Mouse (Mus musculus) neural tube, embryonic 10.5 days (tissue): Measurements from ENCODE around the gene Eif4b.

Experiments used
- DNase-seq: peaks from one replicate; pipeline ENCODE4 v3.0.0-alpha.2; 2017; ENCODE audit warnings: low spot score; ENCODE audit errors: extremely low spot score

Gene Eif4b

DNA sequence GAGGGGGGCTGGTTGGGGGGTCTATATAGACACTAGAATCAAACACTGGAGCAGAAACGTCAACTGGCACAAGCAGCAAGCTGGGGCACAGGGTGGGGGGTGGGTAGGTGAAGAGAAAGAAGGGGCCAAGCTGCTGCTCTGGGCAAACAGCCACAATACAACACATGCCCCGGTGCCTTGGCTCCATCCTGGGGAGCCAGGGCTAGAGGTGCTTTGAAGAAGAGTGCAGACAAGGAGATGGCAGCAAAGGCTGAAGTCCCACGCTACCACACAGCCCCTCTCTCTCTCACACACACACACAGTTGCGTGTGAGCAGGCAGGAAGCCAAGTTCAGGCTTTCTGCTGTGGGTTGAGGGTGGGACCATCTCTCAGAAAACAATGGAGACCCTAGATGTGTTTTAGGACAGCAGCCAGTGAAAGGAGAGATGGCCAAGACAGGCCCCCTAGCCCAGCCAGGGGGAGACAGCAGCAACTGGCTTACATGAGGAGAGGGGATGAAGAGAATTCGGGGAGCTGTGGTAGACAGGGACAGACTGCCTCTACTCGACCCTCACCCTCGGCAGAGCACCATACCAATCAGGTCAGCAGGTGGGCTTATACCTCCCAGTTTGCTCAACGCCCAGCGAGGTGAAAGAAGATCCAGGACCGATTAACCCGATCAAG lies 43.3 kb downstream of the Eif4b start:
- DNase-seq, result no peak

DNA sequence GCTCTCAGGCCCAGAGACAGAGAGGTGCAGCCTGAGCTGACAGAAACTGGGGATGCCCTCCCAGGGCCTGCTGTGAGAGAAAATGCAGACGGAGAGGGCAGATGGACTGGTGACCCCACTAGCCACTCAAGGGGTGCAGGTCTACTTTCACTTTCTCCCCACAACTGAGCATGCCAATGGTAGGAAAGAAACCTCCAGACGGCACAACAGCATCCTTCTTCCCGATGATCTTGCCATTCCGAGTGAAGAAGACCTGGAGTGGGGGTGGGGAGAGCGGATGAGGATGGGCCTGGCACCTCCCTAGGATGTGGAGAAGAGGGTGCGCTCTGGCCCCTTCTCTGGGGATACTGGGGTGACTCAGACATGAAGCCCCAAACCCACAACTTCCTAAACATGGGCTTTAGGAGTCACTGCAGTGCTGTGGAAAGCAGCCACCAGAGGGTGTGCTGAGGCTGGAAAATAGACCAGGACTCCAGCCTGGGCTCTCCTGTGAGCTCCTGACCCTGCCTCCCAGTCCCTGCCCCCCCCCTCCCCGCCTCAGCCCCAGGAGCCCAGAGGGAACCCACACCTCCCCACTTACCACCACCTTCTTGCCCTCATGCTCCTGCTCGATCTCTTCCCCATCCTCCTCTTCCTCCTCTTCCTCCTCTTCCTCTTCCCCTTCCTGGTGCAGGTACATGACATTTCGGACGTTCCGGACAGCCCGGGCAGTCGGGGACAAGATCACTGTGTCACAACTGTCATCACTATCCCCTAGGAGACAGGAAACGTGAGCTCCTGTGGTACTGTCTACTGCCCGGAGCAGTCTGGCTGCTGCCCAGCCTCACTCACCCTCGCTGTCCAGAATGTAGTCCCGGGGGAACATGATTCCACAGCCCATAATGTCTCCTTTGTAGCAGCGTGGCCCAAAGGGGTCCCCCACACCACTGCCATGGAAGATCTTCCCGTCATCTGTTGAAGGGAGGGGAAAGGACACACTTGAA lies 44.2 kb downstream of the Eif4b start:
- no peak for DNase-seq

DNA sequence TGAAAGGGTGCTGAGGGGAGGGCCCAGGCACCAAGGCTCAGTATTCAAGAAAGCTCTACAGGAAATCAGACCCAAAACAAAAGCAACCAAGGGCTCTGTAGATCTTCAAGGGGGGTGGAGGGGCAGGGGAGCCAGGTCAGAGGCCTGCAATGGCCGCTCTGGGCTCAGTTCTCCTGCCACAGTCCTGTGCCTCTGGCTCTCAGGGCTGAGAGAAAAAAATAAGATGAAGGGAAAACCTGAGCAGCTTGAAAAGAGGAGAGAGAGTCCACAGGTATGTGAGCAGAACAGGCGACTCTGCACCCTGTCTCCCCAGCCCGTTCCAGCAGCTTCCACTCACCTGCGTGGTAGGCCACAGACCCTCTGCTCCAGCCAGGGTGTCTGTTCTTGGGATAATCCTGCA lies 45.0 kb downstream of the Eif4b start:
- DNase-seq, result no peak

GRCm38 (mm10) chr15:102119121-102119830 lies 45.7 kb downstream of the Eif4b start:
- DNase-seq, result no peak

- no peak for DNase-seq
Measured at GRCm38 (mm10) chr15:102119831-102120170, 46.2 kb downstream of the Eif4b start.

GRCm38 (mm10) chr15:102120530-102120929 lies 47.0 kb downstream of the Eif4b start:
- DNase-seq, result no peak

GRCm38 (mm10) chr15:102126303-102126702 lies 52.7 kb downstream of the Eif4b start:
- DNase-seq, result no peak

DNA sequence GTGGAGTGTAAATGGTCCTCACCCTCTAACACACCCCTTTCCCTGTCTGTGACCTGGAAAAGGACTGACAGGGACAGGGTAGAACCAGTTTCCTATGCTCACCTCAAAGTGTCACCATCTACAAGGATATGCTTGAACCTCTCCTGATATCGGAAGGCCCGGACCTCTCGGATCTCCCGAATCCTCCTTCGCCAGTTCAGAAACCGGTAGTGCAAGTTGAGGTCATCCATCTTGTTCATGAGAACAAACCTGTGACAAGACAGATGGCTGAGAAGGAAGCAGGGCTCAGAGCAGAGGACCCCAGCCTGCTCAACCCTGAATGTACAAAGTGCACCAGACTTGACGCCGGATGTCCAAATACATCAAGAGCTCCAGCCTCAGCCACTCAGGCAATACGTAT lies 59.7 kb downstream of the Eif4b start:
- DNase-seq, result no peak

DNA sequence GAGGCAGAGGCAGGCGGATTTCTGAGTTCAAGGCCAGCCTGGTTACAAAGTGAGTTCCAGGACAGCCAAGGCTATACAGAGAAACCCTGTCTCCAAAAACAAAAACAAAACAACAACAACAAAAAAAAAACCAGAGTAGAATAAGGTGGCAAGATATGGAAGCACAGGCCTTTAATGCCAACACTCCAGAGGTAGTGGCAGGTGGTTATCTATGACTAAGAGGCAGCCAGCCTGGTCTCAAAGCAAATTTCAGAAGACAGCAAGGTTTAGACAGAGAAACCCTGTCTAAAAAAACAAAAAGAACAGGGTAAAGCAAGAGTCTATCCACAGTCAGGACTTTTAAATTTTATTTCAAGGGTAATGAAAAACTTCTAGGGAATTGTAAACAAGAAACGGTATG lies 61.1 kb downstream of the Eif4b start:
- DNase-seq, result no peak

- no peak for DNase-seq
Measured at GRCm38 (mm10) chr15:102135522-102136128, 62.1 kb downstream of the Eif4b start.

DNA sequence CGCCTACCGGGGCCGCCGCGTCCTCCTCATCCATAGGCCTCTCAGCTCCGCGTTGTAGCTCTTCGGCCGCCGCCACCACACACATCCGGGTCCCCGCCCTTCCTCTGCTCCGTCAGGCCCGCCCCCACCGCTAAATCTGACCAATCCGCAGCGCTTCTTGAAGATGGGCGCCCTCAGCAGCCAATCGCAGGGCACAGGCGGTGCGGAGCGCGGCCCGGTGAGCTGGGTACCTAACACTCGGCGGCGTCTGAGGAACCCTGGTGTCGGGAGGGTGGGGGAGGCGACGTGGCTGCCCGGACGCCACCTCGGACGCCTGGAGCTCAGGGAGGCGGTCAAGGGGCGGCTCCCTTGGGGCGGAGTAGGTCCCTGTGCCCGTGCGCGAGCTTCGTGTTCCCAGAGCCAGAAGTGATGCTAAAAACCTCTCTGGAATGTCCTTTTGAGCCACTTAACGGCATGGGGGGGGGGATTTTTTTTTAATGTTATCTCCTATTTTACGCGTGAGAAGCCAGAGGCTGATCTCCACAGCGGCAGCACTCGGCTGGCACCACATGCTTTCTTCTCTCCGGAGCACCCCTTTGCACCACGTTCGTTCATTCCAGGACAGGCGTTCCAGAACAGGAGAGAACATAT lies 62.7 kb downstream of the Eif4b start, which contains the start of gene Spryd3:
Spryd3 (minus strand) TSS at position 106 of the 630 bp plus-strand sequence.
- peak; percentile 98 for DNase-seq

DNA sequence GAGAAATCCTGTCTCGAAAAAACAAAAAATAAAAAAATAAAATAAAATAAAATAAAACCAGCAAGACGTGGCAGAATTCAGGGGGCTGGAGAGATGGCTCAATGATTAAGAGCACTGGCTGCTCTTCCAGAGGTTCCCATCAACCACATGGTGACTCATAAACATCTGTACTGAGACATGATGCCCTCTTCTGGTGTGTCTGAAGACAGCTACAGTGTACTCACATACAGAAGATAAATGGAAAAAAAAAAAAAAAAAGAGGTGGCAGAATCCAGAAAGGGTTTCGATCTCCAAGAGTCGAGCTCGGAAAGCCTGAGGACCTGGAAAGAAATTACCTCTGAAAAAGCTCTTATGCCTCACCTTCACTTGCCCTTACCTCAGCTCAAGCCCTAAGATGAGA lies 67.5 kb downstream of the Eif4b start:
- DNase-seq, result no peak

GRCm38 (mm10) chr15:102142914-102143912 lies 69.6 kb downstream of the Eif4b start:
- no peak for DNase-seq

- DNase-seq, result peak; percentile 28
Measured at GRCm38 (mm10) chr15:102144274-102144711, 70.7 kb downstream of the Eif4b start, which contains the start of gene Igfbp6. Igfbp6 (plus strand) TSS chr15:102144362.

GRCm38 (mm10) chr15:102144726-102145125 lies 71.2 kb downstream of the Eif4b start:
- no peak for DNase-seq

GRCm38 (mm10) chr15:102145330-102145729 lies 71.8 kb downstream of the Eif4b start:
- no peak for DNase-seq

DNA sequence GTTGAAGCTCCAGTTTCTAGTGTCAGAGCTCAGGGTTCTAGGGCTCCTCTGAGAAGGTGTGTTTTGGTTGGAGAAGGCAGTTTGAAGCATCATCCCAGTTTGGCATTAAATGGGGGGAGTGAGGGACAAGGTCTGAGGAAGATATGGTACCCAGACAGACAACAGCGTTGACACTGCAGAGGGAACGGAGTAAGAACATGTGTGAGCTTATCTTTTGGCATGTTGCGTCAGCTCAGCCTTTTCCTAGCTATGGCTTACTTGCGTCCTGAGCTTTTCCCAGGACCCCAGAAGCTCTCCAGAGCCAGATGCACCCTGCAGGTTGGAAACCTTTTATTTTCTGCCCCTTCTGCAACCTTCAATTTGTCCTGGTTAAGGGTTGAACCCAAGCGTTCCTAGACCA lies 72.5 kb downstream of the Eif4b start:
- no peak for DNase-seq
